Mouse (Mus musculus) gastrocnemius, postnatal 25 days (tissue): ENCODE measurements around the gene Chst1. TPM values are rescaled to one million over a fixed set of nuclear protein-coding genes. Genes with fewer than 3 reads are reported as not detected.

ENCODE experiments used
- DNase-seq: peaks from one replicate; pipeline ENCODE4 v3.0.0; 2022
- long read RNA-seq, 2 experiments: library from polyadenylated mRNA; stranded (forward); transcript quantifications; one replicate each; pipeline ENCODE4 v2.0.0; 2021
- total RNA-seq, 2 experiments: library from RNA; stranded (reverse); gene quantifications; 1 replicate in 1 of 2; 2 replicates in 1 of 2; pipeline ENCODE4 v1.2.3; 2021

Chst1 gene
- 1 to 10 TPM; 1.4 to 3.8 TPM for total RNA-seq
- long read RNA-seq, experiment 1, result 0 reads
- long read RNA-seq, experiment 2, partial matches to known transcripts, result 0 of 2 reads
- long read RNA-seq, experiment 2, other reads (novel, unspliced or antisense), result 0 of 2 reads

DNA sequence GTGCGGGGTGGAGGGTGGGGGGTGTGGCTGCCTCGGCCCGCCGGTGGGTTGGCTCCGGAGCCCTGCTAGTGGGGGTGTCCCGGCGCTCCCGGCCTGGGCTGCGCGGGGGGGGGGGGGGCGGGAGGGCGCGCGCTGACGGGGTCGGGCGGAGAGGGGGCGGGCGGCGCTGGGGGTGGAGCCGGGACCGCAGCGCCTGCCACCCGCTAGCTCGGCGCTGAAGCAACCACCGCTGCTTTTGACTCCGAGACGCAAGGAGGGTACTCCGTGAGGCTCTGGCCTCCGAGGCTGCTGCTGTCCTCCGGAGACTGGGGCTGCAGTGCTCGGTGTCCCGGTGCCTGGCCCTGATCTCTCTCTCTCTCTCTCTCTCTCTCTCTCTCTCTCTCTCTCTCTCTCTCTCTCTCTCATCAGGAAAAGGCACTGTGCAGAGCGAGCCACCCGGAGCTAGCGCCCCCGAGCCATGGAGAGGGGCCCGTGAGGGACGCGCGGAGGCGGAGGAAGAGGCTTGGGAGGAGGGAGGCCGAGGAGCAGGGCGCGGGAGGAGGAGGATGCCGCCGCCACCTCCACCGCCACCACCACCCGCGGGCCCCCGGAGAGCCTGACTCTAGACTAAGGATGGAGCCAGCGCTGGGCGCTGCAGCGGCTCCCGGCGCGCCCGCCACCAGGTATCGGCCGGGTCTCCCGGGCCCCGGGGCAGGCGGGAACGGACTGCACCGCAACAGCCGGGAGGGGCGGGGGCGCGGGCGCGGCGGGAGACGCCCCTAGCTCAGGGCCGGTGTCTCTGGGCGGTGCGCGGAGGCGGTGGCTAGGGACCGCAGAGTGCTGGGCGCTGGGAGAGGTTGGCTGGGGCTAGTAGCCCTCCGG lies at the start of gene Chst1:
Gene Chst1, plus strand, starts transcription at position 221 of the 861 bp plus-strand sequence.
- DNase-seq, result no peak

DNA sequence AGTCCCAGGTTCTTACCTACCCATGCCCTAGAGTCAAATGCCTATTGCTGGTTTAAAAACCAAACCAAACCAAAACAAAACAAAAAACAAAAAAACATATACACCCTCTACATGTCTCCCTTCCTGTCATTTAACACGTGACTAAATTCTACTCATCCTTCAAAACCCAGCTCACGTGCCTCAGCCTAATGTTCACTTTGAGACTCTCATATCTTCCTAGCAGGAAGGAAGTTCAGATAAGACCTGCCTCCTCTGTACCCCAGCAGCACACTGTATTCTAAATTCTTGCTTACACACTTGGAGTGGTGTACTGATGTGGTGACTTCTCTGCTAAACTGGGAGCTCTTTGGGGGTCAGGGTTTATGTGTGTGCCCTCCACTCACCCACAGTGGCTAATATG lies 49.5 kb upstream of the Chst1 start:
- DNase-seq, result no peak

DNA sequence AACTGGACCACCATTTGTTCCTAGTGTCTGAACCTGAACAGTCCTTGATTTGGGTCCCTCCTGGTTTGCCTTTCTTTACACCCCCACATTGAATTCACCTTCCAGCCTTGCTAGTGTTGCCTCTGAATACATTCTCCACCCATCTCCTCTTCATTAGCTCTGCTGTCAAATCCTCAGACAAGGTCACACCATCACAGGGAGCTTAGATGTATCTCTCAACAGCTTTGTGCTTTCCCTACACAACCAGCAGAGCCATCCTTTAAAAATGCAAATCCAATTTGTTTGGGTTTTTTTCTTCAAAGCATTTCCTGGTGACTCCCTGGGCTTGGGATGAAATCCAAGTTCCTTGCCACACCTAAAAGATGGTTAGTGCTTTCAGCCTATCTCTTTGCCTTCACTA lies 45.0 kb upstream of the Chst1 start:
- no peak for DNase-seq

- DNase-seq, result no peak
These were observed 36.6 kb upstream of the Chst1 start for GRCm38 (mm10) chr2:92562930-92563329.

DNA sequence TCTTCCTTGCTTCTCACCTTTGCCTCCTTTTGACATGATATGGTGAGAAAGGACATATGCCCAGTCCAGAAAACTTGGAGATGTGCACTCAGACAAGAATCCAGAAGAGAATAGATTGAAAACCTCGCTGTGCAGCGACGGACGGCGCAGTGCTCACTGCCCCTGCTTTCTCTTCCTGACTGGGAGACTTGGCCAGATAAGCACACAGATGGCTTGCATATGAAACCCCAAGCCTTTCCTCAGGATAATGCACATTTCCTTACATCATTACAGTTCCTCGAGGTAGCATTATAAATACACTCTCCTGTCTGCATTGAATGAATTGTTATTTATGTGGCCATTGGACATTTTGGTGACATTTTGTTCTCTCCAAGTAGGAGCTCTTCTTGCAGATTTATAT lies 28.9 kb upstream of the Chst1 start:
- DNase-seq, result no peak

DNA sequence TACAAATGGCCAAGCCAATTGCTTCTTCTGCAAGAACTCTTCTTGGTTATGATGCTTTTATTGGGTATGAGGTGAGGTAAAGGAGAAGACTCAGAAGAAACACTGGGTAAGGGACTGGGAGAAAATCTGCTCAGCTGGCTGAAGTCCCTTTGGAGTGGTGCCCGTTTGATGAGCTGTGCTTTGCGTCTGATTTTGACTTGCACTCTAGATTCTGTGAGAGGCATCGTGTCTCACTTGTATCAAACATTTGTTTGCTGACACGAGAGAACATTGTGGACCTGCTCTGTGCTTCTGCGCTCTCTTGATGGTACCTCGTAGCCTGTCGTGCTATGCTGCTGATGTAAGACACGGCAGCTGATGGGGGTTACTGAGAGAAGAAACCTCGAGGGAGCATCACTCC lies 21.7 kb upstream of the Chst1 start:
- DNase-seq, result no peak

DNA sequence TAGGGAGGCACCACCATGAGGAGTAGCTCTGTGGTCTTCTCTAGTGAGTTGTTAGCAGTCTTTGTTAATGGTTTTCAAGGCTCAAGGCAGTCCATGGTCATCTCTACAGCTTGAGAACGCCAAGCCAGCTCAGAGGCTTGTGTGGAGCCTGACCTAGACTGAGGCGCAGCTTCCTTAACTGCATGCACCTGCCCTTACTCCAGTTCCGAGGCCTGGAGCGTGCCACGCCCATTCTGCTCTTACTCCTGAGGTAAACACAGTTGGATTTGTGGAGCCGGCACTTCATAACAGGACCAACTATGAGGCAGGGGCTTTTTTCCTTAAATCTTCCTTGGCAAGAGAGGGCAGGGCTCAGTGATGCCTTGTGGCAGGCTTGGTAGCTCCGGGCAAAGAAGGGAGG lies 18.2 kb upstream of the Chst1 start:
- no peak for DNase-seq

DNA sequence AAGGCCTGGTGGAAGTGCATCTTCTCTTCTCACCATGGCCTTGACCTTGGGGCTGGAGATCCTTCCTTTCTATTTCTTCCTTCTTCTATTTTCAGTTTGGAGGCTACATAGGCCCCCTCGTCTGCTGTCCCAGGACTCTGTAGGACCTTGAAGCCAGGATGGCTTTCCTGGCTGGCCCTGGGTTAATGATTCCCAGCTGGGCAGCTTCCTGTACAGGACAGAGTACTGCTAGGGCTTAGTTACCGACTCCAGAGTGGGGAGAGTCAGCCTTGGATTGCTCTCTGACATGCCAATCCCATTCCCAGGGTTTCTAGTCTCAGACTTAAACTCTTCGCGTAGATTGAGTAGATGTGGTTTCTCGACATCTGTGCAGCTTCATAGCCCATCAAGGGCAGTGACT lies 16.9 kb upstream of the Chst1 start:
- DNase-seq, result no peak

- no peak for DNase-seq
These were observed 11.7 kb upstream of the Chst1 start for GRCm38 (mm10) chr2:92587806-92588205.

DNA sequence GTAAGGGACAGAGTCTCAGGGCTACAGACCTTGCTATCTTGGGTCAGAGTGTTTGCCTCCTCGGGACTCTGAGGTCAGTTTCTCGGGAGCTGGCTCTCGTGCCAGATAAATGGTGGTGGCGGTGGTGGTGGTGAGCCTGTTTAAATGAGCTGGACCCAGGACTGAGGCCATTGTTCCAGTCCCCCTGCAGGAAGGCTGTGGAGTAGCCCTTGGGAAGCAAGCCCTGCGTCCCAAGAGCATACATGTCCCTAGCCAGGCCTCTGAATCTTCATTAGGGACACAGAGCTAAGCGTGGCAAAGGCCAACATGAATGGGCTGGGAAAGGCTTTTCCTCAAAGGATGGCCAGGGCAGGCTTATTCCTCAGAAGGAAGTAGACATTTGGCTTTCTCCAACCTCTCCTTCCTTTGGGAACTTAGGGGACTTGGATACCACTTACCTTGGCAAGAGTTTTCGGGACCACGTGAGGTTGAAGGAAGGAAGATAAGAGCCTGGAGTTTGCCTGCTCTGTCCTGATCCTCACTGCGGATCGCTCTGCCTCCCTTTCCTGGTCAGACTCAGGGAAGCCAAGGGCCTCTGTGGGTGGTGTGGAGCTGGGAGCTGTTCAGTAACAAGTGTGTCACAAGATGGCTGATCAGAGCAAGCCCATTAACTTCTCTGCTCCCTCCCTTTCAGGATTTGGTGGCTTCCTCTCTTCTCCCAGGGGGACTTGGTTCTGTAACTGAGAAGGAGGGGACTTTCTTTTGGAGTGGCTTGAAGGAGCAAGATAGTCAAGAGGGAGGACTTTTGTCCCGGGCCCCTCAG lies 4.4 kb upstream of the Chst1 start:
- DNase-seq, result no peak

DNA sequence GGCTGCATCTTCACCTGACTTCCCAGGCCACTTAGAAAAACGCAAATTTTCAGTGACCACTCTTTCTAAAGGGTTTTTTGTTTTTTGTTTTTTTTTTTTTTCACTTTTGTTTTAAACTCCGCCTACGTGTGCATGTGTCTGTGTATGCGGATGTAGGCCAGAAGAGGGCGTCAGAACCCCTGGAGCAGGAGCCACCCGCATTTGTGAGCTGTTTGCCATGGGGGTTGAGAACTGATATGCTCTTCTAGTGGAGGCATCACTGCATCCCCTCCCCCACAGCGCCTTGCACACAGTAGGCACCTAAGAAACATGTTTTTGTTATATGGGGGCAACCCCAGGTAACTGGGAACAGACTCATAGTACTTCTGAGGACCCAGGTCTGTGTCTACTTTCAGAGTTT lies 2.2 kb upstream of the Chst1 start:
- DNase-seq, result no peak

GRCm38 (mm10) chr2:92598941-92599486 lies 493 bp upstream of the Chst1 start:
- no peak for DNase-seq

DNA sequence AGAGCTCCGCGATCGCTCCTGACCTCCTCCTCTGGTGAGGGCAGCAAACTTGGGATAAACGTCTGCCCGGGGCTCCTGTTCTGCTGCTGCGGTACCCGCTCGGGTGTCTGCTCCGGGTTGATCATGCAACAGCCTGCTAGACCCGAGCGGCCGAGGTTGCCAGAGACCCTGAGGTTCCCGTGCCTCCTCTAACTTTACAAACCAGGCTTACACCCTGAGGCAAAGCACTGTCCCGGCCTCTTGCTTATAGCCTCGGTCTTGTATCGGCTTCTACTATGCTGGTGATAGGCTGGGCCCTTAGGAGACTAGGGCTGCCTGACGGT lies 802 bp downstream of the Chst1 start:
- DNase-seq, result no peak

DNA sequence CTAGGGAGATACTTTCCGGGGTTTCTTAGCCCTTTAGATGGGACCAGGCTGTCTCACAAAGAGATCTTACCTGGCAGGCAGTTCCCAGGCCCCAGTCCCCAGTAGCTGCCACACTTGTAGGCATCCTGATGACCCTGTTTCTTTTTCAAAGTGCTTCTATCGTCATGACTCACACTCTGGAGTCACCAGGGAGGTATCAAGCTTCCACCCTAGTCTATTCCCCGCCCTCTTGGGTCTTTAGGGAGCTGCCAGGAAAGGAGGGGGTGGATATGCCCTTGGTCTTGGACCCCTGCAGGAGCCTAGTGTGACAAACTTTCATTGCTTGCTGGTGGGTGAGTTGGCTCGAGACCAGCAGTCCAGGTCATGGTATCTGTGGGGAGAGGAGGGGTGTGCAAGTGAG lies 1.7 kb downstream of the Chst1 start:
- no peak for DNase-seq

DNA sequence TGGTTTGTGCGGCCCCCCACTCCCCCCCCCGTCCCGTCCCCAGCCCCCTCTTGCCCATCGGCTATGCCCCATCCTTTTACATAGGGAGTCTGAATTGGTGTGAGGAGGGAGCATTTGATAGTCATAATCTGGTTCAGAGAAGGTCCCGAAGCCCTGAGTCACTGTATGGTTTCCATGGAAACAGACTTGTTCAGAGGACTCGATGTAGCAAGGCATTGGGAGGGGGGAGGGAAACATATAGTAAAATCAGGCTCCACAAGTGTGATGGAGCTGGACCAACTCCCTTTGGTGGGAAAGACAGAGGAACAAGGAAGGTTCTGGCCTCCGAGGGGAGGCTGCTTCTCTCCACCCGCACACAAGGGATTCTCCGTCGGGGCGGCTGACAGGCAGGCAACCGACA lies 2.6 kb downstream of the Chst1 start:
- DNase-seq, result no peak

GRCm38 (mm10) chr2:92603591-92603990 lies 4.1 kb downstream of the Chst1 start:
- DNase-seq, result no peak

- no peak for DNase-seq
These were observed 5.1 kb downstream of the Chst1 start for GRCm38 (mm10) chr2:92604565-92604964.

GRCm38 (mm10) chr2:92605995-92606394 lies 6.5 kb downstream of the Chst1 start:
- peak; percentile 40 for DNase-seq

GRCm38 (mm10) chr2:92607153-92607552 lies 7.6 kb downstream of the Chst1 start:
- DNase-seq, result no peak

DNA sequence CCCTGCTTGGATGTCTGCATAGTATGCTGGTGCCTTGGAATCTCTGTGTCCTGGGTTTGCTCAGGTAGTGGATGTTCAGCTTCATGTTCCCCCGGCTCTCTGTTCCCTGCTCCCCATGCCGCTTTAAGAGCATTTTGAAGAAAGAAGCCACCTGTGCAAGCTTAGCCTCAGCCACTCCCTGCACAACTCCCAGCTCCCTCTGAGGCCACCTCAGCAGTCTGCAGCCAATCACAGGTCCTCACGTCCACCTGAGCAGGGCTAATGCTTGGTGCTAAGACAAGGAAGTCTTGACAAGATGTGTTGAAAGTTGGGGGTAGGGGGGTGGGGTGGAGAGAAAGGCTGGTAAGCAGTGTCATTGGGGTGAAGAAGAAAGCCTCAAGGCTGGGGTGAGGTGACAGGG lies 8.1 kb downstream of the Chst1 start:
- no peak for DNase-seq

GRCm38 (mm10) chr2:92608013-92608619 lies 8.6 kb downstream of the Chst1 start:
- DNase-seq, result no peak

DNA sequence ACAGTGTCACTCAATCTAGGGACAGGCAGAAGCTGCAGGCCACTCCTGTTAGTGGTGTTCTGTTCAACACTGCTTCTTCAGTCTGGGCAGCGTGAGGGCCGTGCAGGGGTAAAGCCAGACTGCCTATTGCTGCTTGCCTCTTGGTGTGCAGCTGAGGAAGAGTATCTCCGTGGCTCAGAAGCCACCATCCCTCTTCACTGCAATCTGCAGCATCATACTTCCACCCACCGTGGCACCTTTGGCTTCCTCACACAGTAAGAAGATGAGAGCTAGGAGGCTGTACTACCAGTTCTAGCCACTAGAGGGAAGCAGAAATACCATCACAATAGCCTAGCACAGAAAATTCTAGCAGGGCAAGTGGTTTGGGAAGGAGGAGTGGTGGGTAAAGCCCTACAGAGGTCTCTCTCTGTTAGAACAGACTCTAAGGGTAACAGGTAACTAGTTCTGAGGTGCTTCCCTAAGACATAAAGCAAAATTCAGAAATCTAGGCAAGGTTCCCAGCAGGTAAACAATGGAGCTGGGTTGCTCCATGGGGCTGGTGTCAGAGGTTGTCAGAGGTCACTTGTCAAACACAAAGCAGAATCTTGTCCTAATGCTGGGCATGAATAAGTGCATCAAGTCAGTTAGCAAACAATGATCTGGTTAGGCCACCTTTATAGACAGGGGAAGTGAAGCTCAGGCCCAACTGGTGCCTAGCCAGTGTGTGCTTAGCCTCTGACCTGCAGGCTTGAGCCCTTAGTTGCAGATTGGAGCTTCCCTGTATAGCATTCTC lies 9.5 kb downstream of the Chst1 start:
- no peak for DNase-seq
